Comparison of ENCODE assay signal across 8 mouse cellular contexts in genomic region chr13:70643408-70644082, GRCm38 (mm10). TPM values are rescaled to one million over a fixed set of nuclear protein-coding genes. Genes with fewer than 3 reads are reported as not detected.
DNase-seq lines count a peak whose midpoint lies in the region; ATAC-seq and TF ChIP-seq lines count a peak whose summit lies in the region.

No protein-coding gene starts in this region.

- no peak overlapping the region for H3K27ac ChIP-seq in embryonic facial prominence, embryonic 12.5 days
- H3K27ac ChIP-seq in hindbrain, embryonic 14.5 days, result no peak overlapping the region
- H3K27ac ChIP-seq in midbrain, embryonic 11.5 days (ENCODE audit: low read depth, low read length), result no peak overlapping the region
- H3K27ac ChIP-seq in small intestine, adult 2 months (ENCODE audit: insufficient read depth, low read depth, low read length), result no peak overlapping the region

- H3K9me3 ChIP-seq in embryonic facial prominence, embryonic 12.5 days, result no peaks in the 10 kb centered on the region
- no peaks in the 10 kb centered on the region for H3K9me3 ChIP-seq in hindbrain, embryonic 14.5 days (ENCODE audit: control insufficient read depth, low read length)
- H3K9me3 ChIP-seq in midbrain, embryonic 11.5 days (ENCODE audit: control insufficient read depth, low read length), result no peaks in the 10 kb centered on the region

- H3K4me3 ChIP-seq in embryonic facial prominence, embryonic 12.5 days, result no peak overlapping the region
- H3K4me3 ChIP-seq in hindbrain, embryonic 14.5 days (replicated peaks; ENCODE audit: low read length), result no peak overlapping the region
- no peak overlapping the region for H3K4me3 ChIP-seq in midbrain, embryonic 11.5 days (ENCODE audit: low read depth, low read length)
- H3K4me3 ChIP-seq in small intestine, adult 2 months (ENCODE audit: low read depth, low read length), result no peak overlapping the region

- peak; percentile 19; the same call in 1 of the 2 replicates for ATAC-seq in embryonic facial prominence, embryonic 12.5 days (ENCODE audit: insufficient number of reproducible peaks, insufficient read depth, low FRiP score, low TSS enrichment)
- peak; percentile 46; the same call in 1 of the 2 replicates for ATAC-seq in hindbrain, embryonic 14.5 days (ENCODE audit: low FRiP score)
- peak; percentile 61 for ATAC-seq in midbrain, embryonic 11.5 days (ENCODE audit: low FRiP score)

- H3K27me3 ChIP-seq in embryonic facial prominence, embryonic 12.5 days, result 0 out of 2 replicates have a peak, but pooled peaks cover 8% of the 10 kb centered on the region
- no peaks in the 10 kb centered on the region for H3K27me3 ChIP-seq in hindbrain, embryonic 14.5 days (ENCODE audit: control insufficient read depth, insufficient read depth, low read length)
- no peaks in the 10 kb centered on the region for H3K27me3 ChIP-seq in midbrain, embryonic 11.5 days (ENCODE audit: control insufficient read depth, insufficient read depth, low read length)
- no peaks in the 10 kb centered on the region for H3K27me3 ChIP-seq in small intestine, adult 2 months (ENCODE audit: control insufficient read depth, insufficient read depth, low read length)

- H3K4me2 ChIP-seq in embryonic facial prominence, embryonic 12.5 days (replicated peaks), result no peak overlapping the region
- no peak overlapping the region for H3K4me2 ChIP-seq in hindbrain, embryonic 14.5 days (replicated peaks)
- H3K4me2 ChIP-seq in midbrain, embryonic 11.5 days, result no peak overlapping the region

- intact Hi-C loops in left cerebral cortex, postnatal 14 days (cut with DNase I), result loop anchor here (1.0 to 5.0 kb wide), 3 partner anchors 124 to 358 kb away; no protein-coding TSS in a partner anchor

- peak; percentile 45; the same call in 1 of the 2 replicates for TF ChIP-seq CTCF in small intestine, adult 2 months (IDR thresholded peaks at IDR 0.05; ENCODE audit: extremely low read depth, insufficient read length, insufficient replicate concordance, low read depth, low read length)

- peak; percentile 32 to 80 for DNase-seq in heart, adult 18-20 months
- DNase-seq in heart, adult 9 months (ENCODE audit: low spot score in 2 of 2), result no peak
- DNase-seq in adrenal gland, postnatal 36 days, result peak; percentile 30 to 54
- DNase-seq in hindbrain, embryonic 14.5 days (ENCODE audit: low spot score), result peak; percentile 88
- peak; percentile 69 to 76 for DNase-seq in left cerebral cortex, postnatal 14 days (ENCODE audit: low spot score in 2 of 2)
- peak; percentile 97 for DNase-seq in midbrain, embryonic 11.5 days (ENCODE audit: low spot score, missing footprints)

- 19% methylated on average over 10 of the region's 10 CpGs for WGBS in embryonic facial prominence, embryonic 12.5 days
- WGBS in hindbrain, embryonic 14.5 days, result 23% methylated on average over 10 of the region's 10 CpGs
- WGBS in midbrain, embryonic 11.5 days, result 22% methylated on average over 10 of the region's 10 CpGs
- 20% methylated on average over 10 of the region's 10 CpGs for WGBS in small intestine, adult 2 months

- no peaks in the 10 kb centered on the region for H3K36me3 ChIP-seq in embryonic facial prominence, embryonic 12.5 days
- no peaks in the 10 kb centered on the region for H3K36me3 ChIP-seq in hindbrain, embryonic 14.5 days (replicated peaks; ENCODE audit: control insufficient read depth, insufficient read depth)
- no peaks in the 10 kb centered on the region for H3K36me3 ChIP-seq in midbrain, embryonic 11.5 days (ENCODE audit: control insufficient read depth, insufficient read depth, low read length)
- H3K36me3 ChIP-seq in small intestine, adult 2 months (ENCODE audit: control insufficient read depth, insufficient read depth, low read length), result no peaks in the 10 kb centered on the region

- H3K9ac ChIP-seq in embryonic facial prominence, embryonic 12.5 days, result no peak overlapping the region
- H3K9ac ChIP-seq in hindbrain, embryonic 14.5 days, result no peak overlapping the region
- H3K9ac ChIP-seq in midbrain, embryonic 11.5 days (ENCODE audit: low read length), result no peak overlapping the region

- TF ChIP-seq POLR2A in small intestine, adult 2 months (IDR thresholded peaks at IDR 0.05; ENCODE audit: low read depth, low read length), result no peak

- peaks cover 4% of the 10 kb centered on the region; the same call in 1 of the 2 replicates for H3K4me1 ChIP-seq in embryonic facial prominence, embryonic 12.5 days
- no peaks in the 10 kb centered on the region for H3K4me1 ChIP-seq in hindbrain, embryonic 14.5 days (replicated peaks; ENCODE audit: control insufficient read depth, insufficient read depth, low read length)
- H3K4me1 ChIP-seq in midbrain, embryonic 11.5 days (ENCODE audit: control insufficient read depth, insufficient read depth, low read length), result no peaks in the 10 kb centered on the region
- H3K4me1 ChIP-seq in small intestine, adult 2 months (ENCODE audit: control insufficient read depth, insufficient read depth, insufficient read length, low read length), result no peaks in the 10 kb centered on the region

RNA-seq across cellular contexts. Expression of gene Ice1, which starts 6.1 kb away (rescaled TPM):
- 10 to 100 TPM; 29.4 to 29.9 TPM for total RNA-seq in heart, adult 18-20 months (2021)
- 10 to 100 TPM; 27.5 TPM for total RNA-seq in adrenal gland, postnatal 36 days (2021)
- polyA plus RNA-seq in embryonic facial prominence, embryonic 12.5 days (2016; fragmentation: Nextera tagmentation; extraction: Ambion mirVana), result 31.3 and 33.1 TPM in 2 replicates
- 47.9 and 51.8 TPM in 2 replicates for polyA plus RNA-seq in hindbrain, embryonic 14.5 days (2014; fragmentation: Nextera tagmentation; extraction: Ambion mirVana)
- total RNA-seq in left cerebral cortex, postnatal 14 days (2021), result 10 to 100 TPM; 66.6 to 69.5 TPM
- polyA plus RNA-seq in midbrain, embryonic 11.5 days (2014; fragmentation: Nextera tagmentation; extraction: Ambion mirVana), result 28.4 and 28.9 TPM in 2 replicates
- polyA plus RNA-seq in small intestine, adult 2 months (2012; rRNA removed), result 5.2 and 7.7 TPM in 2 replicates

Comparison
In these comparisons a context has a peak if more than half of its experiments do, and no peak if none do; other contexts are left out.
1. DNase-seq: peak in heart, adult 18-20 months (2 of 2), adrenal gland, postnatal 36 days (2 of 2), hindbrain, embryonic 14.5 days (single experiment), left cerebral cortex, postnatal 14 days (2 of 2) and midbrain, embryonic 11.5 days (single experiment); none in heart, adult 9 months (0 of 2).
2. Peak in every context shown above with its lines, with median percentiles within 50 percentile points of each other: ATAC-seq.